8 mouse cellular contexts compared by ENCODE assay signal in genomic region chr7:24400082-24400452, GRCm38 (mm10). TPM values are rescaled to one million over a fixed set of nuclear protein-coding genes. Genes with fewer than 3 reads are reported as not detected.
A peak's percentile ranks its signal among the peaks of the same experiment; 100 is the strongest.
DNase-seq lines count a peak whose midpoint lies in the region; ATAC-seq and TF ChIP-seq lines count a peak whose summit lies in the region.

No protein-coding gene starts in this region.

- peak overlapping the region; percentile 79 for H3K4me2 ChIP-seq in liver, embryonic 11.5 days

- H3K9ac ChIP-seq in liver, embryonic 11.5 days (ENCODE audit: low read depth, low read length): peak overlapping the region; percentile 71

- ATAC-seq in liver, embryonic 11.5 days (replicated peaks; ENCODE audit: low FRiP score): peak; percentile 3; the same call in 1 of the 2 replicates

- TF ChIP-seq POLR2A in spleen, adult 2 months (IDR thresholded peaks at IDR 0.05; ENCODE audit: low read depth, low read length): no peak

- peaks cover 2% of the 10 kb centered on the region; the same call in 1 of the 2 replicates for H3K9me3 ChIP-seq in liver, embryonic 11.5 days (ENCODE audit: control insufficient read depth, low read length)

- peak overlapping the region; percentile 97 for H3K27ac ChIP-seq in gastrocnemius, adult 2 months
- peak overlapping the region; percentile 37 for H3K27ac ChIP-seq in spleen, adult 2 months (ENCODE audit: insufficient read depth, low read length)
- peak overlapping the region; percentile 93 for H3K27ac ChIP-seq in liver, embryonic 11.5 days (ENCODE audit: low read depth, low read length)

- H3K36me3 ChIP-seq in spleen, adult 2 months (ENCODE audit: control insufficient read depth, insufficient read depth, low read length): peaks cover 14% of the 10 kb centered on the region
- peaks cover 30% of the 10 kb centered on the region for H3K36me3 ChIP-seq in liver, embryonic 11.5 days (ENCODE audit: control insufficient read depth, insufficient read depth, low read length)

- no peaks in the 10 kb centered on the region for H3K27me3 ChIP-seq in spleen, adult 2 months (ENCODE audit: control insufficient read depth, insufficient read depth, low read length)
- no peaks in the 10 kb centered on the region for H3K27me3 ChIP-seq in liver, embryonic 11.5 days (replicated peaks; ENCODE audit: control insufficient read depth, insufficient read depth, low read length)

- peak overlapping the region; percentile 76 for H3K4me3 ChIP-seq in gastrocnemius, adult 2 months
- peak overlapping the region; percentile 75 for H3K4me3 ChIP-seq in spleen, adult 2 months (ENCODE audit: extremely low read depth, insufficient read depth, insufficient read length)
- H3K4me3 ChIP-seq in liver, embryonic 11.5 days (ENCODE audit: low read depth, low read length): peak overlapping the region; percentile 69

- TF ChIP-seq CTCF in gastrocnemius, adult 2 months (IDR thresholded peaks at IDR 0.05): no peak
- TF ChIP-seq CTCF in spleen, adult 2 months (IDR thresholded peaks at IDR 0.05; ENCODE audit: extremely low read depth, insufficient read depth, insufficient read length, insufficient replicate concordance): no peak

- no peak for DNase-seq in gastrocnemius, adult 2 months
- no peak for DNase-seq in gastrocnemius, postnatal 10 days
- DNase-seq in spleen, adult 2 months (ENCODE audit: low read depth in 1 of 2, low spot score in 2 of 2): no peak
- DNase-seq in spleen, adult 18-20 months: no peak
- no peak for DNase-seq in liver, embryonic 11.5 days (ENCODE audit: low spot score)
- DNase-seq in embryo, embryonic 10 days (ENCODE audit: low spot score): no peak
- no peak for DNase-seq in yolk sac, embryonic 10.5 days (ENCODE audit: low spot score)
- no peak for DNase-seq in left cerebral cortex, postnatal 4 days

- intact Hi-C loops in gastrocnemius, adult 2 months (cut with DNase I): no loop called here
- intact Hi-C loops in left cerebral cortex, postnatal 4 days (cut with DNase I): no loop called here

- WGBS in spleen, adult 2 months: 9% methylated on average over 3 of the region's 3 CpGs
- 15% methylated on average over 3 of the region's 3 CpGs for WGBS in liver, embryonic 11.5 days

- peaks cover 3% of the 10 kb centered on the region; the same call in 1 of the 2 replicates for H3K4me1 ChIP-seq in spleen, adult 2 months (ENCODE audit: control insufficient read depth, insufficient read depth, insufficient read length)
- peaks cover 37% of the 10 kb centered on the region for H3K4me1 ChIP-seq in liver, embryonic 11.5 days (replicated peaks; ENCODE audit: control insufficient read depth, insufficient read depth, low read length)

RNA-seq across cellular contexts. Expression of gene Smg9, which starts 0.6 kb away (rescaled TPM):
- 10 to 100 TPM in 1 of 2 experiments, 1 to 10 TPM in 1; 9.4 to 10.2 TPM for total RNA-seq in gastrocnemius, adult 2 months (2021)
- total RNA-seq in gastrocnemius, postnatal 10 days (2021): 10 to 100 TPM; 15.4 to 17.1 TPM
- polyA plus RNA-seq in spleen, adult 2 months (2012; rRNA removed): 55.7 and 83.3 TPM in 2 replicates
- polyA plus RNA-seq in liver, embryonic 11.5 days (2014; fragmentation: Nextera tagmentation; extraction: Ambion mirVana): 30.2 and 34.8 TPM in 2 replicates
- total RNA-seq in left cerebral cortex, postnatal 4 days (2021): 10 to 100 TPM; 42.0 to 43.2 TPM

RNA-seq across cellular contexts. Expression of gene Kcnn4, which starts 30.0 kb away (rescaled TPM):
- under 1 TPM; 0.25 to 0.64 TPM for total RNA-seq in gastrocnemius, adult 2 months (2021)
- total RNA-seq in gastrocnemius, postnatal 10 days (2021): 1 to 10 TPM in 1 of 2 experiments, under 1 TPM in 1; 0.14 to 1.8 TPM
- 102 and 133 TPM in 2 replicates for polyA plus RNA-seq in spleen, adult 2 months (2012; rRNA removed)
- 119 and 123 TPM in 2 replicates for polyA plus RNA-seq in liver, embryonic 11.5 days (2014; fragmentation: Nextera tagmentation; extraction: Ambion mirVana)
- under 1 TPM; 0.34 to 0.48 TPM for total RNA-seq in left cerebral cortex, postnatal 4 days (2021)

RNA-seq across cellular contexts. Expression of gene Lypd5, which starts 51.1 kb away (rescaled TPM):
- total RNA-seq in gastrocnemius, adult 2 months (2021): not detected
- total RNA-seq in gastrocnemius, postnatal 10 days (2021): not detected
- polyA plus RNA-seq in spleen, adult 2 months (2012; rRNA removed): not detected in 2 replicates
- not detected in 2 replicates for polyA plus RNA-seq in liver, embryonic 11.5 days (2014; fragmentation: Nextera tagmentation; extraction: Ambion mirVana)
- total RNA-seq in left cerebral cortex, postnatal 4 days (2021): not detected

RNA-seq across cellular contexts. Expression of gene Irgc1, which starts 52.0 kb away (rescaled TPM):
- not detected for total RNA-seq in gastrocnemius, adult 2 months (2021)
- under 1 TPM in 1 of 2 experiments, not detected in 1; 0.21 TPM for total RNA-seq in gastrocnemius, postnatal 10 days (2021)
- polyA plus RNA-seq in spleen, adult 2 months (2012; rRNA removed): 6.5 and 19.9 TPM in 2 replicates
- polyA plus RNA-seq in liver, embryonic 11.5 days (2014; fragmentation: Nextera tagmentation; extraction: Ambion mirVana): not detected in 2 replicates
- not detected for total RNA-seq in left cerebral cortex, postnatal 4 days (2021)

Comparison
In these comparisons a context has a peak if more than half of its experiments do, and no peak if none do; other contexts are left out.
1. H3K27ac ChIP-seq: peak in every context shown above with its lines; median percentile 97 in gastrocnemius, adult 2 months; 93 in liver, embryonic 11.5 days; 37 in spleen, adult 2 months.